9 mouse cellular contexts compared by ENCODE assay signal in genomic region chr2:180385967-180386688, GRCm38 (mm10). TPM values are rescaled to one million over a fixed set of nuclear protein-coding genes. Genes with fewer than 3 reads are reported as not detected.
DNase-seq lines count a peak whose midpoint lies in the region; ATAC-seq lines count a peak whose summit lies in the region.
"Had no signal": no experiment of that assay in that cellular context is flagged by ENCODE, and none has a peak within 500 bp of the region (broad histone marks: within the 10 kb centered on the region; RNA-seq: fewer than 3 reads in every experiment).

No protein-coding gene starts in this region.

- peak overlapping the region; percentile 88 for H3K4me2 ChIP-seq in heart, embryonic 16.5 days (ENCODE audit: low read depth, low read length)
- H3K4me2 ChIP-seq in midbrain, embryonic 12.5 days (replicated peaks), result peak overlapping the region; percentile 88

- no peaks in the 10 kb centered on the region for H3K36me3 ChIP-seq in heart, embryonic 16.5 days (ENCODE audit: control insufficient read depth, insufficient read depth)
- no peaks in the 10 kb centered on the region for H3K36me3 ChIP-seq in midbrain, embryonic 12.5 days

- WGBS in heart, embryonic 16.5 days, result 1% methylated on average over 35 of the region's 35 CpGs
- under 1% methylated on average over 32 of the region's 35 CpGs for WGBS in midbrain, embryonic 12.5 days

- peak overlapping the region; percentile 81 for H3K4me3 ChIP-seq in heart, embryonic 16.5 days (ENCODE audit: low read length)
- peak overlapping the region; percentile 50 for H3K4me3 ChIP-seq in midbrain, embryonic 12.5 days
- H3K4me3 ChIP-seq: megakaryocyte, embryonic 14.5 days had no signal

- H3K4me1 ChIP-seq in heart, embryonic 16.5 days (ENCODE audit: control insufficient read depth, insufficient read depth, low read length), result peaks cover 8% of the 10 kb centered on the region
- peaks cover 13% of the 10 kb centered on the region for H3K4me1 ChIP-seq in midbrain, embryonic 12.5 days
- H3K4me1 ChIP-seq: megakaryocyte, embryonic 14.5 days had no signal

- H3K27me3 ChIP-seq in heart, embryonic 16.5 days (ENCODE audit: control insufficient read depth, insufficient read depth, low read length), result peaks cover 16% of the 10 kb centered on the region
- H3K27me3 ChIP-seq in midbrain, embryonic 12.5 days, result peaks cover 82% of the 10 kb centered on the region

- ATAC-seq in heart, embryonic 16.5 days (replicated peaks; ENCODE audit: extremely low read depth, insufficient read depth, low FRiP score), result peak; percentile 25
- ATAC-seq in midbrain, embryonic 12.5 days (ENCODE audit: low FRiP score, low read depth), result peak; percentile 76
- no peak for ATAC-seq in megakaryocyte, adult 5-6 weeks (ENCODE audit: poor library complexity, severe bottlenecking)

- H3K9me3 ChIP-seq in heart, embryonic 16.5 days (replicated peaks; ENCODE audit: control insufficient read depth, low read length), result no peaks in the 10 kb centered on the region
- H3K9me3 ChIP-seq in midbrain, embryonic 12.5 days, result no peaks in the 10 kb centered on the region
- H3K9me3 ChIP-seq: megakaryocyte, embryonic 14.5 days had no signal

- H3K27ac ChIP-seq in heart, embryonic 16.5 days (ENCODE audit: low read length), result peak overlapping the region; percentile 98
- no peak overlapping the region for H3K27ac ChIP-seq in midbrain, embryonic 12.5 days (replicated peaks)

- peak; percentile 24 to 30 for DNase-seq in cerebellum, postnatal 10 days
- no peak for DNase-seq in cerebellum, postnatal 25 days
- DNase-seq in R1 (ENCODE audit: low read depth, low spot score), result peak; percentile 19
- no peak for DNase-seq in spleen, adult 18-20 months
- no peak for DNase-seq in right cerebral cortex, adult 2 months (ENCODE audit: low spot score in 2 of 2)

- peak overlapping the region; percentile 97 for H3K9ac ChIP-seq in heart, embryonic 16.5 days (ENCODE audit: low read length)
- H3K9ac ChIP-seq in midbrain, embryonic 12.5 days (replicated peaks), result peak overlapping the region; percentile 55

RNA-seq across cellular contexts. Expression of gene Gata5, which starts 51.6 kb away (rescaled TPM):
- 3.9 and 5.7 TPM in 2 replicates for polyA plus RNA-seq in heart, embryonic 16.5 days (2015; fragmentation: Nextera tagmentation; extraction: Ambion mirVana)
- polyA plus RNA-seq in midbrain, embryonic 12.5 days (2016; fragmentation: Nextera tagmentation; extraction: Ambion mirVana), result not detected in 2 replicates
- not detected in 2 replicates for total RNA-seq in megakaryocyte, adult 5-6 weeks (2015)
- not detected in 2 replicates for total RNA-seq in megakaryocyte, adult 5-6 weeks (2017)

Comparison
In these comparisons a context has a peak if more than half of its experiments do, and no peak if none do; other contexts are left out.
1. DNase-seq: peak in cerebellum, postnatal 10 days (2 of 2) and R1 (single experiment); none in cerebellum, postnatal 25 days (0 of 2), spleen, adult 18-20 months (0 of 2) and right cerebral cortex, adult 2 months (0 of 2).